Mouse (Mus musculus) forebrain, postnatal 0 days (tissue): ENCODE data around the gene Tnk2. TPM values are rescaled to one million over a fixed set of nuclear protein-coding genes. Genes with fewer than 3 reads are reported as not detected.

Experiments used
- ATAC-seq: fragments of 200-750 bp; cut with Nextera tagmentation; 2 replicates; pipeline ENCODE4 v1.8.0; 2017; ENCODE audit warnings: mild to moderate bottlenecking, moderate library complexity
- DNase-seq: peaks from one replicate; pipeline ENCODE4 v3.0.0-alpha.2; 2015
- H3K27ac ChIP-seq: fragments of 300-500 bp; sonication (generic); 2 replicates; pipeline ENCODE4 v1.5.1; 2014; ENCODE audit warnings: low read depth, mild to moderate bottlenecking, antibody characterized with exemption, low read length, moderate library complexity, mixed read lengths
- H3K27me3 ChIP-seq: fragments of 300-500 bp; sonication (generic); 2 replicates; pipeline ENCODE4 v1.6.1; 2014; ENCODE audit warnings: mild to moderate bottlenecking, low read length, mixed read lengths; ENCODE audit not compliant: insufficient read depth
- H3K36me3 ChIP-seq: fragments of 300-500 bp; sonication (generic); 2 replicates; pipeline ENCODE4 v1.6.1; 2014; ENCODE audit warnings: mild to moderate bottlenecking, moderate library complexity; ENCODE audit not compliant: insufficient read depth
- H3K4me1 ChIP-seq: fragments of 300-500 bp; sonication (generic); 2 replicates; pipeline ENCODE4 v1.6.1; 2014; ENCODE audit warnings: antibody characterized with exemption; ENCODE audit not compliant: insufficient read depth
- H3K4me2 ChIP-seq: fragments of 300-500 bp; sonication (generic); 2 replicates; pipeline ENCODE4 v1.6.1; 2014; ENCODE audit warnings: low read depth, mild to moderate bottlenecking, moderate library complexity
- H3K4me3 ChIP-seq: fragments of 300-500 bp; sonication (generic); 2 replicates; pipeline ENCODE4 v1.5.1; 2014; ENCODE audit warnings: low read depth, low read length, mixed read lengths
- H3K9ac ChIP-seq: fragments of 300-500 bp; sonication (generic); 2 replicates; pipeline ENCODE4 v1.6.1; 2014; ENCODE audit warnings: mild to moderate bottlenecking
- H3K9me3 ChIP-seq: fragments of 300-500 bp; sonication (generic); 2 replicates; pipeline ENCODE4 v1.6.1; 2016; ENCODE audit warnings: low read length
- CTCF ChIP-seq: sonication (generic); IDR thresholded peaks from 2 replicates; pipeline ENCODE4 v1.5.1; 2016; ENCODE audit warnings: antibody characterized with exemption, control low read depth, low read depth
- WGBS: fragments of 180-500 bp; shearing (Covaris S2); extraction: QIAGEN DNeasy Blood & Tissue Kit; methylation state at CpG from one replicate; pipeline ENCODE4 v1.1.7; 2014; 5-methylcytosine and 5-hydroxymethylcytosine counted together
- polyA plus RNA-seq: library from polyadenylated mRNA; unstranded; fragments of >200 nt; fragmentation: Nextera tagmentation; extraction: Ambion mirVana; gene quantifications from 2 replicates; pipeline ENCODE4 v1.2.1, GENCODE M21; 2015
- total RNA-seq: library from RNA; depleted of rRNA; stranded (reverse); fragments of >200 nt; gene quantifications from 2 replicates; pipeline ENCODE4 v1.2.3, GENCODE M21; 2014

Tnk2 gene
- total and polyA plus RNA-seq, 2 experiments from 2014 or later: 13.2 to 48.4 TPM

DNA sequence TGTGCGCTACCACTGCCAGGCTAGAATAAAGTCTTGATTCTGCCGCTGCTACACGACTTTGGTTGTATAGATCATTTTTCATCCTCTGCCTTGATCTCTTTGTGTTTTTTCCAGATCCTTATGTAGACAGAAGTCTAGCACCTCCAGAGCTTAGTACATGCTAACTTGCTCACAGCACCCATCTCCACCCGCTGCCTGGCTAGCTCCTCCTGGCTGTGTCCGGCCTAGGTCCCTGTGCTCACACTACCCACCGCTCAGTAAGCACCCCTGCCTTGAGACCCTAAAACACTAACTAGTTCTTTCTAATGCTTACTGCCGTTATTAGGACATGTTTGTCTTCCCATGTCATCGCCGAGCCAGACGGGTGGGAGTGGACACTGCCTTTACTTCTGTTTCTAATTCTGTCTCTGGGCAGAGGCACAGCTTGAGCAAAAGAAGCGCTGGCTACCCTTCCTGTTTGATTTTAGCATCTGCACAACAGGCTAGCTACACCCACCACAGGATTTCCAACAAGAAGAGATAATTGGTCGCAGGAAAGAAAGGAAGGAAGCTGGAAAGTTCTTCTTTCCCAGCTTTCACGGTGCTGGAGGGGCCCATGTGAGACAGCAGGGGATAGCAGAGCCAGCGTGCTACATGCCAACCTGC lies 66.9 kb downstream of the Tnk2 start:
- Histone ChIP-seq H3K4me2 (no peak overlapping the region), H3K9ac (no peak overlapping the region), H3K4me3 (no peak overlapping the region), H3K9me3 (no peaks in the 10 kb centered on the region), H3K4me1 (no peaks in the 10 kb centered on the region), H3K27ac (no peak overlapping the region), H3K27me3 (no peaks in the 10 kb centered on the region), H3K36me3 (no peaks in the 10 kb centered on the region)
- DNase-seq: no peak
- no peak for ATAC-seq
- 78% methylated on average over 14 of the region's 14 CpGs for WGBS
- no peak for TF ChIP-seq CTCF

DNA sequence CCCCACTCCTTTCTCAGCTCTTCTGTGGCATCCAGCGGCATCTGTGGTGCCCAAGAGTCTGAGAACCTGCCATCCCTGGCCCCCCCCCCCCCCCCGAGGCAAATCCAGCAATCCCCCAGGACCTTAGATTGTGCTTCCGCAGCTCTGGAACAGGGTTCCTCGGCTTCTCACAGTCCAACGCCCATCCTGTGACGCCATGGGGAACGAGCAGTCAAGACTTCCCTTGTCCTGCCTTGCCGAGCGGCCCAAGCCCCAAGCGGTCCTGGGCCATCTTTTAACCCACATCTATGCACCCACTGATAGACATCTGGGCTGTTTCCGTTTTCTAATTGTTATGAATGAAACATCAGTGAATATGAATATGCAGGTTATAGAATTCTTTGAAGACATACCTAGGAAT lies 68.5 kb downstream of the Tnk2 start:
- Histone ChIP-seq H3K4me1 (no peaks in the 10 kb centered on the region), H3K4me2 (no peak overlapping the region), H3K9me3 (no peaks in the 10 kb centered on the region), H3K27me3 (no peaks in the 10 kb centered on the region), H3K9ac (no peak overlapping the region), H3K4me3 (no peak overlapping the region), H3K27ac (no peak overlapping the region), H3K36me3 (no peaks in the 10 kb centered on the region)
- TF ChIP-seq CTCF: no peak
- WGBS: 88% methylated on average over 11 of the region's 11 CpGs
- ATAC-seq (no peak), DNase-seq (no peak)

GRCm38 (mm10) chr16:32713556-32713955 lies 69.9 kb downstream of the Tnk2 start:
- DNase-seq (no peak), ATAC-seq (no peak)
- H3K4me1 ChIP-seq: no peaks in the 10 kb centered on the region
- no peak overlapping the region for H3K4me2 ChIP-seq
- no peaks in the 10 kb centered on the region for H3K36me3 ChIP-seq
- H3K27me3 ChIP-seq: no peaks in the 10 kb centered on the region
- H3K9me3 ChIP-seq: no peaks in the 10 kb centered on the region
- no peak overlapping the region for H3K27ac ChIP-seq
- no peak overlapping the region for H3K9ac ChIP-seq
- no peak overlapping the region for H3K4me3 ChIP-seq
- no peak for TF ChIP-seq CTCF
- 54% methylated on average over 6 of the region's 6 CpGs for WGBS

GRCm38 (mm10) chr16:32715364-32715763 lies 71.7 kb downstream of the Tnk2 start:
- Histone ChIP-seq H3K9ac (no peak overlapping the region), H3K36me3 (no peaks in the 10 kb centered on the region), H3K4me1 (no peaks in the 10 kb centered on the region), H3K27ac (no peak overlapping the region), H3K4me2 (no peak overlapping the region), H3K4me3 (no peak overlapping the region), H3K27me3 (no peaks in the 10 kb centered on the region), H3K9me3 (no peaks in the 10 kb centered on the region)
- ATAC-seq (no peak), DNase-seq (peak; percentile 30)
- whole genome bisulfite sequencing: 31% methylated on average over 13 of the region's 13 CpGs
- peak; percentile 53 for TF ChIP-seq CTCF

- H3K9ac ChIP-seq: no peak overlapping the region
- H3K4me3 ChIP-seq: no peak overlapping the region
- H3K9me3 ChIP-seq: no peaks in the 10 kb centered on the region
- no peak for TF ChIP-seq CTCF
- H3K4me1 ChIP-seq: no peaks in the 10 kb centered on the region
- 85% methylated on average over 7 of the region's 7 CpGs for WGBS
- H3K27ac ChIP-seq: no peak overlapping the region
- no peak for ATAC-seq
- H3K4me2 ChIP-seq: no peak overlapping the region
- H3K36me3 ChIP-seq: no peaks in the 10 kb centered on the region
- no peaks in the 10 kb centered on the region for H3K27me3 ChIP-seq
- no peak for DNase-seq
Observed at GRCm38 (mm10) chr16:32723163-32723562, 79.5 kb downstream of the Tnk2 start.

DNA sequence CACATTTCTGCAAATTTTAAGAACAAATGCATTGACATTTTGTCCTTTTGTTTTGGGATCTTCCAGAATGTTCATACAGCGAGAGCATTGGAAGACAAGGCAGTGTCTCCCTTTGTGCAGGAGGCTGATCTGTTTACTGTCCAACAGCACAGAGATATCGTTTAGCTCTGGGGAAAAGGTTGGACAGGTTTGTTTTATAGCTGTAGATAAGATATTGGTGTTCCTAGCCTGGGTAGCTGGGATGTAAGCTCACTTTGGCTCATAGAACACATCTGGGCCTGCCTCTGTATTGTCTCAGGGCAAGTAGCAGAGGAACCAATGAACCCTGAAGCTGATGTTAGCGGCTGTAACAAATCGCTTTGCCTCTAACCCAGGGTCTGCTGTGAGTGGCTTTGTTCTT lies 80.1 kb downstream of the Tnk2 start:
- no peak overlapping the region for H3K4me2 ChIP-seq
- TF ChIP-seq CTCF: no peak
- no peaks in the 10 kb centered on the region for H3K27me3 ChIP-seq
- no peaks in the 10 kb centered on the region for H3K9me3 ChIP-seq
- ATAC-seq: no peak
- no peak for DNase-seq
- no peak overlapping the region for H3K9ac ChIP-seq
- no peak overlapping the region for H3K27ac ChIP-seq
- no peaks in the 10 kb centered on the region for H3K4me1 ChIP-seq
- 89% methylated on average over 4 of the region's 4 CpGs for WGBS
- H3K36me3 ChIP-seq: no peaks in the 10 kb centered on the region
- no peak overlapping the region for H3K4me3 ChIP-seq

GRCm38 (mm10) chr16:32724259-32724658 lies 80.6 kb downstream of the Tnk2 start:
- no peak for TF ChIP-seq CTCF
- Histone ChIP-seq H3K27ac (no peak overlapping the region), H3K27me3 (no peaks in the 10 kb centered on the region), H3K4me3 (no peak overlapping the region), H3K9me3 (no peaks in the 10 kb centered on the region), H3K4me2 (no peak overlapping the region), H3K9ac (no peak overlapping the region), H3K4me1 (no peaks in the 10 kb centered on the region), H3K36me3 (no peaks in the 10 kb centered on the region)
- DNase-seq: no peak
- WGBS: 92% methylated on average over 2 of the region's 2 CpGs
- ATAC-seq: no peak
